Mouse (Mus musculus): Measurements from ENCODE around the gene Arfgef3.

- TF ChIP-seq CTCF (IDR thresholded peaks at IDR 0.05) (no peak), EP300 (IDR thresholded peaks at IDR 0.05) (no peak)
These were observed 146.1 kb downstream of the Arfgef3 start for GRCm38 (mm10) chr10:18597601-18598000.
